Comparison of ENCODE assay signal across 7 mouse cellular contexts in the genomic region with DNA sequence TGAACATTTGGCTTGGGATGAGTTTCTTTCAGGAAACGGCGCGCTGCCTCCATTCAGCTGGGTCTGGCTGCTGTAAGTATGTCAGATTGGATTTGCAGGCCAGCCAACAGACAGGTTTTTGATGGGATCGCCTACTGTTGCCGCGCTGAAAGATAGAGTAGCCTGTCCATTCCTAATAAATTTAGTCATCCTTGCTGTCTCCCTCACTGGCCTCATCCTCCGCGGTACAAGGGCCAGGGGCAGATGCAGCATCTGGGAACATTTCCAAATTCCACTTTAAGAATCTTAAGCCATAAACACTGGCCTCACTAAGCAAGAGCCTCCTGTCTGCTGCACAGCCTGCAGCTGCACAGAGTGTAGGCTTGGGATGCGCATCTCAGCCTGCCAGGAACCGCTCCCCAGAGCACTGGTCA.
DNase-seq lines count a peak whose midpoint lies in the region; ATAC-seq lines count a peak whose summit lies in the region.

No protein-coding gene starts in this region.

- ATAC-seq in kidney, embryonic 14.5 days (ENCODE audit: low FRiP score, low TSS enrichment) = peak; percentile 57; the same call in 1 of the 2 replicates

- H3K27me3 ChIP-seq in kidney, embryonic 14.5 days (ENCODE audit: control insufficient read depth, insufficient read depth, low read length) = no peaks in the 10 kb centered on the region

- no peaks in the 10 kb centered on the region for H3K9me3 ChIP-seq in kidney, embryonic 14.5 days (ENCODE audit: control insufficient read depth, low read length)

- no peaks in the 10 kb centered on the region for H3K36me3 ChIP-seq in kidney, embryonic 14.5 days (ENCODE audit: control insufficient read depth, insufficient read depth, low read length)

- DNase-seq in kidney, adult 9 months = no peak
- peak; percentile 7 for DNase-seq in urinary bladder, postnatal 14 days (ENCODE audit: low spot score)
- DNase-seq in urinary bladder, adult 18-20 months (ENCODE audit: low spot score in 2 of 2) = no peak
- peak; percentile 5 for DNase-seq in mesoderm, embryonic 11.5 days (ENCODE audit: low read depth, low spot score)
- no peak for DNase-seq in embryo, embryonic 10 days (ENCODE audit: low spot score)
- DNase-seq in layer of hippocampus, adult 11-12 months (ENCODE audit: low spot score) = no peak

- H3K4me2 ChIP-seq in kidney, embryonic 14.5 days (replicated peaks; ENCODE audit: low read depth, low read length) = no peak overlapping the region

- no peak overlapping the region for H3K4me3 ChIP-seq in kidney, embryonic 14.5 days (ENCODE audit: low read length)

- WGBS in kidney, embryonic 14.5 days = 66% methylated on average over 10 of the region's 10 CpGs

- no peaks in the 10 kb centered on the region for H3K4me1 ChIP-seq in kidney, embryonic 14.5 days (ENCODE audit: control insufficient read depth, insufficient read depth, low read length)

- no peak overlapping the region for H3K9ac ChIP-seq in kidney, embryonic 14.5 days (ENCODE audit: low read depth, low read length)

- no peak overlapping the region for H3K27ac ChIP-seq in kidney, embryonic 14.5 days (ENCODE audit: low read depth, low read length)

Comparison
In these comparisons a context has a peak if more than half of its experiments do, and no peak if none do; other contexts are left out.
1. DNase-seq: peak in urinary bladder, postnatal 14 days (single experiment) and mesoderm, embryonic 11.5 days (single experiment); none in kidney, adult 9 months (single experiment), urinary bladder, adult 18-20 months (0 of 2), embryo, embryonic 10 days (single experiment) and layer of hippocampus, adult 11-12 months (single experiment).